Mouse (Mus musculus): ENCODE measurements around the gene Smim24.

- TF ChIP-seq POLR2A (IDR thresholded peaks at IDR 0.05; ENCODE audit: insufficient read depth, low read length) (no peak), CTCF (IDR thresholded peaks at IDR 0.05; ENCODE audit: low read depth, low read length) (no peak), EP300 (IDR thresholded peaks at IDR 0.05; ENCODE audit: insufficient read depth, low read depth, low read length) (no peak)
Measured at GRCm38 (mm10) chr10:81401521-81402226, 8.8 kb downstream of the Smim24 start.

All from ES-Bruce4 (cell line).